Mouse (Mus musculus) CH12.LX (cell line): ENCODE measurements around the gene Adam12. TPM values are rescaled to one million over a fixed set of nuclear protein-coding genes. Genes with fewer than 3 reads are reported as not detected.

ENCODE experiments used
- DNase-seq: peaks from one replicate; pipeline ENCODE4 v3.0.0-alpha.2; 2013; ENCODE audit errors: extremely low read depth
- H3K27ac ChIP-seq: 2 replicates; pipeline ENCODE4 v1.5.1; 2012; ENCODE audit warnings: low read depth, mild to moderate bottlenecking, control low read depth, moderate library complexity; ENCODE audit not compliant: insufficient read depth
- H3K27me3 ChIP-seq: replicated peaks from 2 replicates; pipeline ENCODE3; 2012; ENCODE audit warnings: inconsistent platforms
- H3K36me3 ChIP-seq, 2 experiments: replicated peaks in 1 of 2; 2 replicates each; pipeline versions ENCODE3 to v1.6.1; 2012; ENCODE audit warnings: inconsistent platforms in 1 of 2, low read length in 1 of 2, mild to moderate bottlenecking in 1 of 2, mixed read lengths in 1 of 2, moderate library complexity in 1 of 2; ENCODE audit not compliant: control insufficient read depth in 1 of 2, insufficient read depth in 1 of 2
- H3K4me1 ChIP-seq, 2 experiments: 2 replicates each; pipeline ENCODE4 v1.6.1; 2012; ENCODE audit warnings: inconsistent platforms in 1 of 2, moderate library complexity in 1 of 2; ENCODE audit not compliant: insufficient read depth in 2 of 2, control insufficient read depth in 1 of 2
- H3K4me2 ChIP-seq: 2 replicates; pipeline ENCODE4 v1.6.1; 2012; ENCODE audit warnings: low read depth, mild to moderate bottlenecking, control low read depth; ENCODE audit not compliant: poor library complexity, insufficient read depth, severe bottlenecking
- H3K4me3 ChIP-seq, 3 experiments: fragments of 150-350 bp in 1 of 3; sonication (generic) in 1 of 3; replicated peaks in 1 of 3; 2 replicates each; pipeline versions ENCODE3 to v1.5.1; 2011 to 2012; ENCODE audit warnings: low read depth in 2 of 3, low read length in 2 of 3, mild to moderate bottlenecking in 2 of 3, moderate library complexity in 2 of 3, control low read depth in 1 of 3, improper control_type of control experiment in 1 of 3, inconsistent platforms in 1 of 3, mixed read lengths in 1 of 3; ENCODE audit not compliant: poor library complexity in 1 of 3
- H3K79me2 ChIP-seq: replicated peaks from 2 replicates; pipeline ENCODE4 v1.6.1; 2012; ENCODE audit warnings: mild to moderate bottlenecking, moderate library complexity; ENCODE audit not compliant: control insufficient read depth, poor library complexity, insufficient read depth, severe bottlenecking; ENCODE audit errors: extremely low read depth
- H3K9ac ChIP-seq: 2 replicates; pipeline ENCODE4 v1.6.1; 2012; ENCODE audit warnings: low read depth, mild to moderate bottlenecking, control low read depth, moderate library complexity; ENCODE audit not compliant: insufficient read depth
- H3K9me3 ChIP-seq: replicated peaks from 2 replicates; pipeline ENCODE3; 2012; ENCODE audit warnings: low read length, inconsistent platforms, mixed read lengths
- CHD1 ChIP-seq: IDR thresholded peaks from 2 replicates; pipeline ENCODE4 v1.6.1; 2012; ENCODE audit warnings: low read depth, low read length, improper control_type of control experiment, inconsistent platforms
- CHD2 ChIP-seq: IDR thresholded peaks from 2 replicates; pipeline ENCODE4 v1.6.1; 2011; ENCODE audit warnings: low read length, improper control_type of control experiment
- E2F4 ChIP-seq: IDR thresholded peaks from 2 replicates; pipeline ENCODE4 v1.6.1; 2011; ENCODE audit warnings: low read depth, low read length, improper control_type of control experiment; ENCODE audit not compliant: insufficient replicate concordance
- ELF1 ChIP-seq: IDR thresholded peaks from 2 replicates; pipeline ENCODE4 v1.6.1; 2014; ENCODE audit warnings: low read depth, mild to moderate bottlenecking, inconsistent platforms, low read length, improper control_type of control experiment
- EP300 ChIP-seq: IDR thresholded peaks from 2 replicates; pipeline ENCODE4 v1.6.1; 2011; ENCODE audit warnings: low read length, improper control_type of control experiment
- ETS1 ChIP-seq: conservative IDR thresholded peaks from 2 replicates; pipeline ENCODE4 v1.6.1; 2012; ENCODE audit warnings: low read depth, mild to moderate bottlenecking, inconsistent platforms, low read length, improper control_type of control experiment, moderate library complexity
- IRF4 ChIP-seq: IDR thresholded peaks from 2 replicates; pipeline ENCODE4 v1.6.1; 2014; ENCODE audit warnings: low read depth, mild to moderate bottlenecking, inconsistent platforms, low read length, improper control_type of control experiment
- KAT2A ChIP-seq: IDR thresholded peaks from 2 replicates; pipeline ENCODE4 v1.6.1; 2012; ENCODE audit warnings: low read length, improper control_type of control experiment, inconsistent platforms; ENCODE audit not compliant: insufficient replicate concordance
- MAFK ChIP-seq: IDR thresholded peaks from 2 replicates; pipeline ENCODE4 v1.6.1; 2011; ENCODE audit warnings: low read length, improper control_type of control experiment; ENCODE audit not compliant: insufficient replicate concordance
- MAX ChIP-seq: IDR thresholded peaks from 2 replicates; pipeline ENCODE4 v1.6.1; 2011; ENCODE audit warnings: low read length, improper control_type of control experiment
- MAZ ChIP-seq: IDR thresholded peaks from 2 replicates; pipeline ENCODE4 v1.6.1; 2012; ENCODE audit warnings: low read depth, mild to moderate bottlenecking, inconsistent platforms, low read length, improper control_type of control experiment, moderate library complexity
- MEF2A ChIP-seq: IDR thresholded peaks from 2 replicates; pipeline ENCODE4 v1.6.1; 2014; ENCODE audit warnings: low read depth, mild to moderate bottlenecking, inconsistent platforms, low read length, improper control_type of control experiment, borderline replicate concordance
- MXI1 ChIP-seq: IDR thresholded peaks from 2 replicates; pipeline ENCODE4 v1.6.1; 2011; ENCODE audit warnings: mild to moderate bottlenecking, low read depth, low read length, improper control_type of control experiment
- MYC ChIP-seq: IDR thresholded peaks from 2 replicates; pipeline ENCODE4 v1.6.1; 2011; ENCODE audit warnings: low read depth, mild to moderate bottlenecking, improper control_type of control experiment, low read length
- NELFE ChIP-seq: IDR thresholded peaks from 2 replicates; pipeline ENCODE4 v1.6.1; 2011; ENCODE audit warnings: low read depth, low read length, improper control_type of control experiment
- POLR2A ChIP-seq: IDR thresholded peaks from 2 replicates; pipeline ENCODE4 v1.6.1; 2011; ENCODE audit warnings: low read depth, mild to moderate bottlenecking, improper control_type of control experiment, low read length
- RAD21 ChIP-seq: IDR thresholded peaks from 2 replicates; pipeline ENCODE4 v1.6.1; 2011; ENCODE audit warnings: low read depth, mild to moderate bottlenecking, low read length, improper control_type of control experiment, moderate library complexity
- RCOR1 ChIP-seq: conservative IDR thresholded peaks from 2 replicates; pipeline ENCODE4 v1.6.1; 2012; ENCODE audit warnings: low read depth, mild to moderate bottlenecking, inconsistent platforms, low read length, improper control_type of control experiment
- SIN3A ChIP-seq: IDR thresholded peaks from 2 replicates; pipeline ENCODE4 v1.6.1; 2012; ENCODE audit warnings: low read length, improper control_type of control experiment, inconsistent platforms
- SMC3 ChIP-seq: IDR thresholded peaks from 2 replicates; pipeline ENCODE4 v1.6.1; 2011; ENCODE audit warnings: low read depth, low read length, improper control_type of control experiment
- TBP ChIP-seq: conservative IDR thresholded peaks from 2 replicates; pipeline ENCODE4 v1.6.1; 2011; ENCODE audit warnings: low read depth, low read length, improper control_type of control experiment
- UBTF ChIP-seq: IDR thresholded peaks from 2 replicates; pipeline ENCODE4 v1.6.1; 2012; ENCODE audit warnings: low read depth, mild to moderate bottlenecking, inconsistent platforms, low read length, improper control_type of control experiment, moderate library complexity
- USF1 ChIP-seq: IDR thresholded peaks from 2 replicates; pipeline ENCODE4 v1.6.1; 2014; ENCODE audit warnings: low read depth, mild to moderate bottlenecking, inconsistent platforms, low read length, improper control_type of control experiment
- USF2 ChIP-seq: conservative IDR thresholded peaks from 2 replicates; pipeline ENCODE4 v1.6.1; 2011; ENCODE audit warnings: low read depth, low read length, improper control_type of control experiment
- ZKSCAN1 ChIP-seq: IDR thresholded peaks from 2 replicates; pipeline ENCODE4 v1.6.1; 2012; ENCODE audit warnings: low read depth, inconsistent platforms, low read length, improper control_type of control experiment, borderline replicate concordance
- ZMIZ1 ChIP-seq: IDR thresholded peaks from 2 replicates; pipeline ENCODE4 v1.6.1; 2012; ENCODE audit warnings: low read depth, mild to moderate bottlenecking, inconsistent platforms, low read length, improper control_type of control experiment
- ZNF384 ChIP-seq: IDR thresholded peaks from 2 replicates; pipeline ENCODE4 v1.6.1; 2012; ENCODE audit warnings: low read depth, low read length, improper control_type of control experiment, inconsistent platforms
- dilution Hi-C: fragments of 300-500 bp; cut with MboI; formaldehyde crosslinking; loops from 2 replicates; pipeline ENCODE4 v1.14.3; 2020; ENCODE audit warnings: low sequenced_read_pairs; ENCODE audit not compliant: extremely low pct_unique_long_range_greater_than_20kb, extremely low pct_ligation_motif_present
- in situ Hi-C: fragments of 300-500 bp; cut with MboI; formaldehyde crosslinking; loops from 3 replicates; pipeline ENCODE4 v1.14.3; 2019; ENCODE audit warnings: low sequenced_read_pairs, low pct_ligation_motif_present, low pct_unique_long_range_greater_than_20kb, mixed read lengths
- polyA plus RNA-seq: library from polyadenylated mRNA; unstranded; fragments of >175 nt; gene quantifications from 2 replicates; pipeline ENCODE4 v1.2.1, GENCODE M21; 2012; ENCODE audit warnings: low read depth; ENCODE audit not compliant: insufficient read length
- total RNA-seq, 2 experiments: library from RNA; depleted of rRNA; stranded (reverse); fragments of 300-350 nt in 1 of 2; fragments of >200 nt in 1 of 2; gene quantifications; 2 replicates each; pipeline ENCODE4 v1.2.3; 2012 to 2014

The Adam12 gene
- total and polyA plus RNA-seq, 3 experiments, result not detected

DNA sequence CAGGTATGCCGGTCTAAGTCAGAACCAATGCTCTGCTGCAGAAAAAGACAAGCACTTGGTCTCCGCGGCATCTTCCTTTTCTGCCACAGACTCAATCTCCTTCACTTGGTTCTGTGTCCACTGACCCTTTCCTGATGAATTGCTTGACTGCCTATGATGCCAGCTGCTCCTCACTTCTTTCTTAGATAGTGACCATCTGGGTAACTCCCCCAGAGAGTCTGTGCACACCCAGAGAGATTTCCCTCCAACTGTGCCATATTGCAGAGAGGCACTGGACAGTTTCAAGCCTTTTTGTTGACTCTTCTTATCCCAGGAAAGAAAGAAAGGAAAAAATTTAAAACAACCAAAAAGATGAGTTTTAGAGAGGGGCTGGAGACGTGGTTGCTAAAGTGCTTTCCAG lies 310.7 kb downstream of the Adam12 start:
- no peak for TF ChIP-seq MAX
- TF ChIP-seq POLR2A, result no peak
- TF ChIP-seq MEF2A, result no peak
- TF ChIP-seq CHD1, result no peak
- TF ChIP-seq UBTF, result no peak
- no peak for TF ChIP-seq MXI1
- TF ChIP-seq USF1, result no peak
- TF ChIP-seq RCOR1, result no peak
- TF ChIP-seq IRF4, result no peak
- no peak for TF ChIP-seq USF2
- no peak for TF ChIP-seq SMC3
- no peak for TF ChIP-seq MAFK
- no peak for TF ChIP-seq ZNF384
- no peak for TF ChIP-seq MAZ
- TF ChIP-seq SIN3A, result no peak
- TF ChIP-seq RAD21, result no peak
- TF ChIP-seq, all 38 proteins: peak for 0
- Histone ChIP-seq H3K27me3 (peaks cover 12% of the 10 kb centered on the region), H3K79me2 (no peaks in the 10 kb centered on the region), H3K4me3 (no peak overlapping the region), H3K9me3 (peaks cover 58% of the 10 kb centered on the region), H3K4me2 (no peak overlapping the region), H3K9ac (no peak overlapping the region), H3K36me3 (no peaks in the 10 kb centered on the region), H3K27ac (no peak overlapping the region), H3K4me1 (no peaks in the 10 kb centered on the region)
- in situ Hi-C loops (no loop called here), dilution Hi-C loops (no loop called here)
- no peak for DNase-seq

DNA sequence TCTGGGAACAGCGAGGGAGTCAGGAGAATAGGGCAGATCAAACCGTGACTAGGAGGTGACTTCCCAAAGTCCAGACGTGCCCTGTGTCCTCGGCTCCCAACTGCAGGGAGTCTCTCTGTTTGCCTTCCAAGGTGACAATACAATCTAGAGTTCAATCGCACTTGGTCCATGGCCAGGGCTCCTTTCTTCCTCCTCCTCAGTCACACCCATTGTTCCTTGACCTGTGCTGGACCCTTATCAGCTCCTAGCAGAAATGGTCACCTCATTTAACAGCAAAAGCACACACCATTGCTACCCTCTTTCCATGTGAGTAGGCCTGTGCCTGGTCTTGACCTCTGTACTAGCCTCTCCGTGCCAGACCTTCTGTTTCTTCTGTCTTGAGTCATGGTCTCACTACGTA lies 311.2 kb downstream of the Adam12 start:
- peaks cover 14% of the 10 kb centered on the region for H3K27me3 ChIP-seq
- H3K9ac ChIP-seq, result no peak overlapping the region
- H3K4me1 ChIP-seq, result no peaks in the 10 kb centered on the region
- no peaks in the 10 kb centered on the region for H3K36me3 ChIP-seq
- in situ Hi-C loops (no loop called here), dilution Hi-C loops (no loop called here)
- no peak for TF ChIP-seq RCOR1
- no peak for TF ChIP-seq EP300
- no peak for TF ChIP-seq MYC
- no peak for TF ChIP-seq E2F4
- no peak for TF ChIP-seq SIN3A
- no peak for TF ChIP-seq TBP
- TF ChIP-seq ZMIZ1, result no peak
- TF ChIP-seq ETS1, result no peak
- TF ChIP-seq ELF1, result no peak
- no peak for TF ChIP-seq MAZ
- no peak for TF ChIP-seq MXI1
- no peak for TF ChIP-seq CHD2
- TF ChIP-seq NELFE, result no peak
- no peak for TF ChIP-seq ZKSCAN1
- no peak for TF ChIP-seq RAD21
- no peak for TF ChIP-seq KAT2A
- H3K4me2 ChIP-seq, result no peak overlapping the region
- H3K4me3 ChIP-seq, result no peak overlapping the region
- no peak for DNase-seq
- H3K27ac ChIP-seq, result no peak overlapping the region
- H3K79me2 ChIP-seq, result no peaks in the 10 kb centered on the region
- H3K9me3 ChIP-seq, result peaks cover 56% of the 10 kb centered on the region
